Comparison of ENCODE assay signal across 16 mouse cellular contexts in the genomic region with DNA sequence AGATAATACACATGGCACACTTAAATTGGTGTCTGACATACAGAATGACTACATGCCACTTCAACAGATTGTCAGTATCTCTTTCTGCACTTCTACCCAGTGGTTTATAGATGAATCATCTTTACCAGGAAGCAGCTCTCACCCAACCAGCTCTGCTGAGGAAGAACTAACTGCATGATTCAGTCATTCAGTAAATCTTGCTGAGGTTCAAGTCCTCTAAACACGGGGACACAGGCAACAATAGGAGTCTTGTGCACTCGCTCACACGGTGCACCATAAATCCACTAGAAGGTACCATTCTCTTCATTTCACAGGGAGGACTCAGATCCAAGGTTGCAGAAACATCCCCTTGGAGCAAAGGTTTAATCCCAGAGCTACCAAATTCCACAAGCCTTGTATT.
DNase-seq lines count a peak whose midpoint lies in the region; ATAC-seq and TF ChIP-seq lines count a peak whose summit lies in the region.
"Had no signal": no experiment of that assay in that cellular context is flagged by ENCODE, and none has a peak within 500 bp of the region (broad histone marks: within the 10 kb centered on the region; RNA-seq: fewer than 3 reads in every experiment).

No protein-coding gene starts in this region.

- 45% methylated on average over 3 of the region's 3 CpGs for WGBS in kidney, adult 2 months

- H3K9me3 ChIP-seq in CH12.LX (replicated peaks; ENCODE audit: low read length), result no peaks in the 10 kb centered on the region
- H3K9me3 ChIP-seq: forebrain, embryonic 15.5 days; limb, embryonic 12.5 days had no signal

- peak; percentile 18 for DNase-seq in lung, postnatal 36 days
- no peak for DNase-seq in lung, adult 18-20 months
- peak; percentile 45 for DNase-seq in CH12.LX (ENCODE audit: extremely low read depth)
- DNase-seq in naive thymus-derived CD4-positive, alpha-beta T cell, adult 2 months (ENCODE audit: low read depth), result peak; percentile 31
- DNase-seq in cerebellum, postnatal 36 days, result no peak
- DNase-seq in kidney, adult 2 months, result no peak
- no peak for DNase-seq in ovary, postnatal 36 days (ENCODE audit: low spot score)
- DNase-seq: adrenal gland, postnatal 10 days; gastrocnemius, postnatal 10 days; heart, postnatal 36 days; kidney, postnatal 10 days; lung, embryonic 14.5 days had no signal

- no peak for TF ChIP-seq EP300 in CH12.LX (IDR thresholded peaks at IDR 0.05; ENCODE audit: low read length)

- no peak for TF ChIP-seq POLR2A in CH12.LX (IDR thresholded peaks at IDR 0.05; ENCODE audit: low read depth, low read length)
- no peak for TF ChIP-seq POLR2A in kidney, adult 2 months (IDR thresholded peaks at IDR 0.05; ENCODE audit: low read depth, low read length)

- peaks cover 0 to 30% of the 10 kb centered on the region in 2 experiments; a peak in 2 of 4 replicates for H3K4me1 ChIP-seq in CH12.LX (ENCODE audit: control insufficient read depth in 1 of 2, insufficient read depth in 2 of 2)
- H3K4me1 ChIP-seq in kidney, adult 2 months (ENCODE audit: control insufficient read depth, insufficient read depth, low read length), result no peaks in the 10 kb centered on the region

- H3K4me2 ChIP-seq in CH12.LX (ENCODE audit: insufficient read depth, low read depth, poor library complexity, severe bottlenecking), result no peak overlapping the region
- H3K4me2 ChIP-seq: forebrain, embryonic 15.5 days; heart, embryonic 11.5 days; limb, embryonic 12.5 days; lung, embryonic 14.5 days had no signal

- no peak for TF ChIP-seq RAD21 in CH12.LX (IDR thresholded peaks at IDR 0.05; ENCODE audit: low read depth, low read length)

- H3K79me2 ChIP-seq in CH12.LX (replicated peaks; ENCODE audit: control insufficient read depth, extremely low read depth, insufficient read depth, poor library complexity, severe bottlenecking), result no peaks in the 10 kb centered on the region

- no peak for TF ChIP-seq CTCF in CH12.LX (conservative IDR thresholded peaks at IDR 0.05 in 1 of 2, IDR thresholded peaks at IDR 0.05 in 1 of 2; ENCODE audit: low read depth in 2 of 2, low read length in 2 of 2)
- no peak for TF ChIP-seq CTCF in kidney, adult 2 months (conservative IDR thresholded peaks at IDR 0.05; ENCODE audit: insufficient read depth, insufficient read length, low read depth, low read length)

- no peaks in the 10 kb centered on the region for H3K36me3 ChIP-seq in CH12.LX (replicated peaks in 1 of 2; ENCODE audit: control insufficient read depth in 1 of 2, insufficient read depth in 1 of 2, low read length in 1 of 2)
- H3K36me3 ChIP-seq in kidney, adult 2 months (ENCODE audit: control insufficient read depth, insufficient read depth, low read length), result no peaks in the 10 kb centered on the region
- H3K36me3 ChIP-seq: forebrain, embryonic 15.5 days; limb, embryonic 12.5 days had no signal

- dilution Hi-C loops in CH12.LX (cut with MboI; ENCODE audit: extremely low pct_ligation_motif_present, extremely low pct_unique_long_range_greater_than_20kb, low sequenced_read_pairs), result no loop called here

- H3K4me3 ChIP-seq in CH12.LX (replicated peaks in 1 of 3; ENCODE audit: low read depth in 2 of 3, low read length in 2 of 3, poor library complexity in 1 of 3), result no peak overlapping the region
- no peak overlapping the region for H3K4me3 ChIP-seq in kidney, adult 2 months (ENCODE audit: insufficient read depth, low read depth, low read length)
- H3K4me3 ChIP-seq: forebrain, embryonic 15.5 days; limb, embryonic 12.5 days had no signal

- ATAC-seq in inflammation-experienced regulatory T-cells, adult 6 months, result peak; percentile 81
- ATAC-seq: forebrain, embryonic 15.5 days had no signal

- no peaks in the 10 kb centered on the region for H3K27me3 ChIP-seq in CH12.LX (replicated peaks)
- H3K27me3 ChIP-seq in kidney, adult 2 months (replicated peaks; ENCODE audit: control insufficient read depth, insufficient read depth, low read length), result no peaks in the 10 kb centered on the region
- H3K27me3 ChIP-seq: forebrain, embryonic 15.5 days; limb, embryonic 12.5 days had no signal

- no peak overlapping the region for H3K9ac ChIP-seq in CH12.LX (ENCODE audit: insufficient read depth, low read depth)
- H3K9ac ChIP-seq: forebrain, embryonic 15.5 days; limb, embryonic 12.5 days; lung, embryonic 14.5 days had no signal

- in situ Hi-C loops in CH12.LX (cut with MboI; ENCODE audit: low pct_ligation_motif_present, low pct_unique_long_range_greater_than_20kb, low sequenced_read_pairs), result no loop called here

- H3K27ac ChIP-seq in CH12.LX (ENCODE audit: insufficient read depth, low read depth), result no peak overlapping the region
- H3K27ac ChIP-seq in kidney, adult 2 months (ENCODE audit: insufficient read depth, low read depth, low read length), result no peak overlapping the region
- H3K27ac ChIP-seq: forebrain, embryonic 15.5 days; limb, embryonic 12.5 days had no signal

TF ChIP-seq in CH12.LX, 34 proteins besides CTCF, POLR2A, EP300 and RAD21:
- no peak for TF ChIP-seq MAZ (IDR thresholded peaks at IDR 0.05; ENCODE audit: low read depth, low read length)
- no peak for TF ChIP-seq USF1 (IDR thresholded peaks at IDR 0.05; ENCODE audit: low read depth, low read length)
- TF ChIP-seq JUN (IDR thresholded peaks at IDR 0.05; ENCODE audit: insufficient read depth, low read depth, low read length), result no peak
- no peak for TF ChIP-seq JUND (conservative IDR thresholded peaks at IDR 0.05; ENCODE audit: low read depth, low read length)
- no peak for TF ChIP-seq MAX (IDR thresholded peaks at IDR 0.05; ENCODE audit: low read length)

Comparison
In these comparisons a context has a peak if more than half of its experiments do, and no peak if none do; other contexts are left out.
1. DNase-seq: peak in lung, postnatal 36 days (single experiment), CH12.LX (single experiment) and naive thymus-derived CD4-positive, alpha-beta T cell, adult 2 months (single experiment); none in lung, adult 18-20 months (0 of 2), cerebellum, postnatal 36 days (0 of 2), kidney, adult 2 months (single experiment) and ovary, postnatal 36 days (single experiment).